Mouse (Mus musculus): ENCODE measurements around the gene Pot1a. TPM values are rescaled to one million over a fixed set of nuclear protein-coding genes. Genes with fewer than 3 reads are reported as not detected.

Pot1a gene
- total RNA-seq (2023), result 10 to 100 TPM; 18.4 to 19.8 TPM

DNA sequence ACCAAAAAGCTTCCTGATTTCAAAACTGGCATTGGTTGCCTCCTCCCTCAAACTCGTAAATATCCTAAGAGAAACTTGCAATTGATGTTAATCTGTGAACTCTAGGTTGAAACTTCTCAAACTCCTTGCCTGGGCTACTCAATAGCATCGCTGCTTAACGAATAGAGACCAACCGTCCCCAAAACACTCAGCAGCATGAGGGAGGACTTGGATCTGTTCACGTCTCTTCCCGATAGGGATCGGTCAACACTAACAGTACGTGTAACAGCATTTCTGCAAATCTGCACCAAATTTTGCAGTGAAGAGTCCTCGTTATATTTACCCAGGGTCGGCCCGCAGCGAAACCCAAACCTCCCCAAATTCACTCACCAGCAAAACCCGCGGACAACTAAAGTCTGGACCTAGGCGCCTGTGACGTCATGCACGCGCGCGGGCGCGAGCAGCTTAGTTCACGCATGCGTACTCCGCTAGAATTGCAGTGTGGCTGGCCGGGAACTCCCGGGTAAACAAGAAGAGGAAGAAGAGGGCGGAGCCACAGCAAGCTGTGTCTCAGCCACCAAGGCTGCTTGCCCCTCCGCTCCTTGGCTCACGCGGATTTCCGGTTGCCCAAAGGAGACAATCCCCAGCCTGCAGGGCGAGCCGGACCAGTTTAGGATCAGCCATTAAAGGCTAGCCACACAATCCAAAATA, at the start of gene Pot1a:
Gene Pot1a, minus strand, starts transcription at position 441 of the 690 bp plus-strand sequence.

Other genes starting within 250 kb of the Pot1a start
- not detected for gene Gpr37, start 118.5 kb downstream of the Pot1a start, total RNA-seq (2023)

Data from neutrophil, adult 83 days (primary cell).